Mouse (Mus musculus) bone marrow macrophage, adult 2 months (primary cell): ENCODE measurements around the gene Alox12e. TPM values are rescaled to one million over a fixed set of nuclear protein-coding genes. Genes with fewer than 3 reads are reported as not detected.

Source experiments
- H3K27ac ChIP-seq: 2 replicates; pipeline ENCODE4 v1.5.1; 2012; ENCODE audit warnings: low read depth, low read length; ENCODE audit not compliant: insufficient read depth
- H3K4me1 ChIP-seq: 2 replicates; pipeline ENCODE4 v1.6.1; 2012; ENCODE audit warnings: low read length; ENCODE audit not compliant: control insufficient read depth, insufficient read depth
- H3K4me3 ChIP-seq: 2 replicates; pipeline ENCODE4 v1.5.1; 2012; ENCODE audit warnings: mild to moderate bottlenecking, low read length, moderate library complexity; ENCODE audit not compliant: insufficient read depth
- CTCF ChIP-seq: IDR thresholded peaks from 2 replicates; pipeline ENCODE4 v1.5.1; 2012; ENCODE audit warnings: low read depth, mild to moderate bottlenecking, low read length, moderate library complexity
- POLR2A ChIP-seq: IDR thresholded peaks from 2 replicates; pipeline ENCODE4 v1.6.1; 2012; ENCODE audit warnings: mild to moderate bottlenecking, low read depth, low read length, borderline replicate concordance
- polyA plus RNA-seq: library from polyadenylated mRNA; stranded (reverse); fragments of >200 nt; gene quantifications from 2 replicates; pipeline ENCODE4 v1.2.4, GENCODE M21; 2012; ENCODE audit not compliant: missing spikeins, insufficient read depth, insufficient read length

The Alox12e gene
- polyA plus RNA-seq, 1 experiment = not detected

- TF ChIP-seq POLR2A (no peak), CTCF (no peak)
- Histone ChIP-seq H3K4me3 (no peak overlapping the region), H3K4me1 (no peaks in the 10 kb centered on the region), H3K27ac (no peak overlapping the region)
Observed at GRCm38 (mm10) chr11:70319614-70320013, 2.8 kb downstream of the Alox12e start.

DNA sequence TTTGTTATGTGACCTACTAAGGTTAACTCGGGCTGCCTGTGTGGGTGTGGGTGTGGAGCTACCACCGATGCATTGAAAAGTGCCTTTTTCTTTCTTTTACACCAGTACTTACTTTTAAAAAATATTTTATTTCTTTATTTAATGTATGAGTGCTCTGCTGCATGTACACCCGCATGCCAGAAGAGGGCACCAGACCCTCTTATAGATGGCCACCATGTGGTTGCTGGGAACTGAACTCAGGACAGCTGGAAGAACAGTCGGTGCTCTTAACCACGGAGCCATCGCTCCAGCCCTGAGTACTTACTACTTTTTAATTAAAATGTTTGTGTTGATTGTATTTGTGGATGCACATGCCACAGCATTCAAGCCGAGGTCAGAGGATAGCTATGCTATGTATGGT lies 8.6 kb downstream of the Alox12e start:
- no peak overlapping the region for H3K27ac ChIP-seq
- no peak overlapping the region for H3K4me3 ChIP-seq
- TF ChIP-seq CTCF (peak; percentile 81), POLR2A (no peak)
- no peaks in the 10 kb centered on the region for H3K4me1 ChIP-seq

GRCm38 (mm10) chr11:70309341-70309740 lies 13.1 kb downstream of the Alox12e start:
- no peak for TF ChIP-seq POLR2A
- TF ChIP-seq CTCF = no peak
- Histone ChIP-seq H3K4me1 (peaks cover 13% of the 10 kb centered on the region), H3K27ac (no peak overlapping the region), H3K4me3 (no peak overlapping the region)

GRCm38 (mm10) chr11:70308296-70308695 lies 14.1 kb downstream of the Alox12e start:
- H3K4me1 ChIP-seq = peaks cover 13% of the 10 kb centered on the region
- H3K4me3 ChIP-seq = no peak overlapping the region
- H3K27ac ChIP-seq = no peak overlapping the region
- TF ChIP-seq POLR2A = no peak
- TF ChIP-seq CTCF = no peak

DNA sequence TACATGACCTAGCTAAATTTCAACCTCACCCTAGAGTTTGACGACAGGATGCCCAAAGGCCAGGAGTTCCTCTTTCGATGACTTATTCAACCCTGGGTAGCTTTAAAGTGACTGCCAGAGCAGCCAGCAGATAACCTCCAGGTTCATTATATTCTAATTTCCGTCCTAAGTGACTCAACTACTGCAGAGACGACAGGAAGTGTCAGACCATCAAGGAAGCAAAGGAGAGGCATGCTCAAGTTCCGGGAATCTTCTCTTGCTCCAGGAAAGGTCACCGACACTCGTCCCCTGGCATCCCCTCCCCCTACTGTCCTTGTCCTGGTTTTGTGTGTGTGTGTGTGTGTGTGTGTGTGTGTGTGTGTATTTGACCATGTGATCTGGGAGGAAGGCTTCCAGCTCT lies 16.3 kb downstream of the Alox12e start:
- Histone ChIP-seq H3K4me3 (peak overlapping the region; percentile 30), H3K4me1 (peaks cover 13% of the 10 kb centered on the region), H3K27ac (no peak overlapping the region)
- TF ChIP-seq POLR2A (no peak), CTCF (no peak)

GRCm38 (mm10) chr11:70302293-70302692 lies 20.1 kb downstream of the Alox12e start:
- H3K27ac ChIP-seq = no peak overlapping the region
- H3K4me1 ChIP-seq = peaks cover 13% of the 10 kb centered on the region
- H3K4me3 ChIP-seq = no peak overlapping the region
- TF ChIP-seq POLR2A (no peak), CTCF (no peak)

DNA sequence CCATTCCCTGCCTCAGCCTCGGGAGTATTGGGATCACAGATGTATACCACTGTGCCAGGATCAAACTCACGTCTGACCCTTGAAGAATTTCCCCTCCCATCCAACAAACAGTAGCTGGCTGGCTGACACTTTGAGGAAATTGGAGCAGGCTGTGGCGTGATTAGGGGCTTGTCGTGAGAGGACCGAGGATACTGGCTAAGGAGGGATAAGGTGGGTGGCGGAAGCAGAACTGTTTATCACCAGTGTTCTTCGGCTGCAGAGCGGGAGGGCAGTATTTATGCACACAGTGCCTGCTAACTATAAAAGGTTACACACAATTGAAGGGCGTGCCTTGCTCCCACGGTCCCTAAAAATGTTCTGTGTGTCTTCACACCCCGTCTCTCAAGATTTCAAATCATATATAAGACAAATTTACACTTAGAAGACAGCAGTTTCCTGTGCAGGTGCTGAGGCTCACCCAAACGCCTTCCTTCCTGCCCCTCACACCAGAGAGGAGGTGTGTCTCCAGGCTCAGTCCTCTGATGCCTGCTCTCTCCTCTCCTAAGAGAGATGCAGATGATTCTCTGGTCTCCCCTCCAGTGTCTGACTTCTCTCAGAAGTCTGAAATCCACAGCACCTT lies 24.5 kb downstream of the Alox12e start:
- Histone ChIP-seq H3K27ac (no peak overlapping the region), H3K4me3 (no peak overlapping the region), H3K4me1 (no peaks in the 10 kb centered on the region)
- TF ChIP-seq POLR2A (no peak), CTCF (no peak)

DNA sequence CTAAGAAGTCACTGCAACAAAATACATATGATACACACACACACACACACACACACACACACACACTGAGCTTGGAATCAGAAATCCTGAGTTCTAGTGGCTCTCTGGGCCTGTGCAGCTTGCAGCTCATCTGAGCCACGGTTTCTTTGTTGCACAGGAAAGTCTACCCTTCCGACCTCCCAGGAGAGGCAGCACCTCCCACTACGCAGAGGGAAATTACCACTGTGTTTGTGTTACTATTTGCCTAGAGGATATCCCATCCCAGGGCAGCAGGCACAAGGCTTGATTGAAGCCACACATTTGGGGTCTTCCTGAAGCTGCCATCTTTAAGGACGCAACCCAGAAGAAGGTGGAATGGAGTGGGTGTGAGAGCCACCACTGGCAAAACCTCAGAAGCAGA lies 25.0 kb downstream of the Alox12e start:
- TF ChIP-seq POLR2A (no peak), CTCF (no peak)

DNA sequence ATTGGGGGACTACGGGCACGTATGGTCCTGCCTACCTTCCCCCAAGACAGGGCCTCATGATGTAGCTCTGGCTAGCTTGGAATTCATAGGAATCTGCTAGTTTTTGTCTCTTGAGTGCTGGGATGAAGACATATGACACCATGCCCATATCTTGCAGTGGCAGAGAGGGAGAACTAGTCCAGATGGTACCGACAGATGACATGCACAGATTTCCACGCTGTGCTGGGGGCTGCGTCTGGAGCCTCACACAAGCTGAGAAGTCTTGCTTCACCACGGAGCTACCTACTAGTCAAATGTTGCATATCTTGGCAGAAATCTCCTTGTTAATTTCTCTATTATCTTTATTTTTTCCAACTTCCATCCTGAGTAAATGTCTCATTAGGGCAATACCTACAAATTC lies 28.5 kb downstream of the Alox12e start:
- Histone ChIP-seq H3K4me1 (peaks cover 16% of the 10 kb centered on the region), H3K4me3 (no peak overlapping the region), H3K27ac (no peak overlapping the region)
- TF ChIP-seq CTCF = no peak
- TF ChIP-seq POLR2A = no peak

More for the DNA sequence above, 25.0 kb downstream of the Alox12e start:
- no peak overlapping the region for H3K27ac ChIP-seq
- no peaks in the 10 kb centered on the region for H3K4me1 ChIP-seq
- no peak overlapping the region for H3K4me3 ChIP-seq

DNA sequence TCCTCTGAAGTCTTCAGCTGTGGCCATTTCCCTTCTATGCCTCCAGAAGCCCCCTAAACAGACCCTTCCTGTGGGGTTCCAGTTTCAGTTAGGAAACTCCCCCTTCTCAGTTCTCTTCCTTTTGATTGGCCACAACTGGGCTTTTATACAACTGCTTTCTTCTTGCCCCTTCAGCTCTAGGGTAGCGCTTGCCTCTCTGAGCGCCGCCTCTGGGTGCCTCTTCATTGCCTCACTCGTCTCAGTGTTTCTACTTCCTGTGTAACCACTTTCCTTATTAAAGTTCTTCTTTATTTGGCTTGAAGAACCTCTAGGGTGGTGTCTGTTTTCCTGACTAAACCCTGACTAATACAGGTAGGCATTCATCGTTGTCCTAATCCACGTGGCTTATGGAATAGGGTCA lies 31.2 kb downstream of the Alox12e start:
- no peak overlapping the region for H3K4me3 ChIP-seq
- no peak overlapping the region for H3K27ac ChIP-seq
- TF ChIP-seq POLR2A (no peak), CTCF (no peak)
- H3K4me1 ChIP-seq = peaks cover 19% of the 10 kb centered on the region
